Mouse (Mus musculus) adipocyte (in vitro differentiated cells): ENCODE measurements around the gene Cep57l1.
A peak's percentile ranks its signal among the peaks of the same experiment; 100 is the strongest.

Source experiments
- DNase-seq: peaks from one replicate; pipeline ENCODE4 v3.0.0-alpha.2; 2016; ENCODE audit warnings: low spot score

Gene Cep57l1

DNA sequence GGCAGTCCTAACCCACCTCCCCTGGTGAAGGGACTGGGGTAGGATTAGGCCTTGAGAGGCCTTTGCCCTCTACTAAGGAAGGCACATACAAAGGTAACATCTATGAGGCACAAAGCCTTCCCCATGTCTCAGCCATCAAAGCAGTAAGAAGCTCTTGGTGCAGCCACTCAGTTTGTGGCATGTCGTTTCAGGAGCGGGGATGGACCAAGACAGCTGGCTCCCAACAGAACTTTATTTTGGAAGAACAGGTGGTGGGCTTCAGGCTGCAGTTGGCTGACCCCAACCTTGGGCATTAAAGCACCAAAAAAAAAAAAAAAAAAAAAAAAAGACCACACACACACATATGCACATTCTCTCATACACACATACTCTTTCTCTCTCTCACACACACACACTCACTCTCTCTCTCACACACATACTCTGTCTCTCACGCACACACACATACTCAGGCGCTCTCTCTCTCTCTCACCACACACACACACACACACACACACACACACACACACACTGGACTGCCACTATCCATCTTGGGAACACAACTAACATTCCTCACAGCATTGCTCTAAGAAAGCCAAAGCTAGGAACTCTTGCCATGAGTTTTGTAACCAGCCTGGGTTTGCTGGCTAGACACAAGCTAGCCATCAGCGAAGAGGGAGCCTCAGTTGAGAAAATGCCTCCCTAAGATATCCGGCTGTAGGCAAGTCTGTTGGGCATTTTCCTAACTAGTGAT is 133.7 kb downstream of the Cep57l1 start:
- DNase-seq: peak; percentile 52

GRCm38 (mm10) chr10:41675243-41675642 is 134.4 kb downstream of the Cep57l1 start:
- no peak for DNase-seq

DNA sequence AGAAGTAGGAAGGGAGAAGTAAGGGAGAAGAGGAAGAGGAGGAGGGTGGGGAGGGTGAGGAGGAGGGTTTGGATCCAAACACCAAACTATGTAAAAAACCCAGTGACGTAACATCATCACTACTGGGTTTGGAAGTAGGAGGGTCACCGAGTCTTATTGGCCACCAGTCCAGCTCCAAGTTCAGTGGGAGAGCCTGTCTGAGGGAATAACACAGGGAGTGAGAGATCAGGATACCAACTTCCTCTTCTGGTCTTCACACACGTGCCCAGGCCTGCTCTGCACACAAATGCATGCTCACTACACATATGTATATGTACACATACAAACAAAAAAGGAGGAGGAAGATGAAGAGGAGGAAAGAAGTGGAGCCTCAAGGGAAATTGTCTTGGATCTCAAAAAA is 135.3 kb downstream of the Cep57l1 start:
- DNase-seq: no peak

DNA sequence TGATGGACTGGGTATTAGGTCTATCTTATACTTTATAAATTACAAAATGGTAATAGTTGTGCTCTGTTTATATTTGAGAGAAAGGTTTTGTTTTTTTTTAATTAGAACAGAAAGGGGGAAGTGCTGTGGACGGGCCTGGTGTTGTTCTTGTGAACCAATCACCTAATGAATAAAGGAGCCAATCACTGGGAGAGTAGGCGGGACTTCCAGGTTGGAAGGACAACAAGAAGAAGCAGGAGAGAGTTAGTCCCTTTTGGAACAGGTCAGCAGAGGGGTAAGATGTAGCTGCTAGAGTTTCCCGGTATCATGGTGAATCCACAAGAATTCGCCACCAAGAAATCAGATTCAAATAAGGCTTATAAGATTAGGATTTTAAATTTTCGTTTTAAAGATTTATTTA is 139.5 kb downstream of the Cep57l1 start:
- DNase-seq: no peak
